ENCODE assay signal across 13 mouse cellular contexts in the genomic region with DNA sequence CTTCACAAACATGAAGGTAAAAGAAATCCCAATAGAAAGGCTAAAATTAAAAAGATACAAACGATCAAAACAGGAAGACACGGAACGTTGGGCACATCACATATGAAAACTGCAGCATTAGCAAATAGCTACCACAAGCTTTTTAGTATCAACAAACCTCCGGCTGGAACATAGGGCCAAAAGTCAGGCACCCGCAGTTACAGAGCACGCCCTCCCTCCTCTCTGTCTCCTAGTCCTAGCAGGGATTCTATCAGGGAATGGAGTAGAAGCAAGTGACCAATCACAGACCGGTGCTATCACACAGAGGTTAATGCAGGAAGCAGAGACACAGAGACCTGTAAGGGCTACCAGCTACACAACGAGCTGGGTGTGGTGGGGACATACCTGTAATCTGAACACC.
"Had no signal": no experiment of that assay in that cellular context is flagged by ENCODE, and none has a peak within 500 bp of the region (broad histone marks: within the 10 kb centered on the region; RNA-seq: fewer than 3 reads in every experiment).

No protein-coding gene starts in this region.

- H3K4me1 ChIP-seq: intestine, embryonic 15.5 days; liver, embryonic 15.5 days; midbrain, embryonic 15.5 days; neural tube, embryonic 12.5 days had no signal

- H3K36me3 ChIP-seq: liver, embryonic 15.5 days had no signal

- ATAC-seq: intestine, embryonic 15.5 days; midbrain, embryonic 15.5 days had no signal

- H3K9ac ChIP-seq: hindbrain, embryonic 14.5 days; intestine, embryonic 15.5 days; liver, embryonic 15.5 days; lung, embryonic 14.5 days; midbrain, embryonic 15.5 days; neural tube, embryonic 12.5 days had no signal

- H3K27ac ChIP-seq: hindbrain, embryonic 14.5 days; intestine, embryonic 15.5 days; liver, embryonic 15.5 days; macrophage; midbrain, embryonic 15.5 days; neural tube, embryonic 12.5 days had no signal

- DNase-seq: layer of hippocampus, postnatal 36 days; lung, embryonic 14.5 days; thymus, adult 18-20 months; thymus, postnatal 14 days had no signal

- H3K9me3 ChIP-seq: intestine, embryonic 15.5 days; liver, embryonic 15.5 days; megakaryocyte, embryonic 14.5 days; midbrain, embryonic 15.5 days; neural tube, embryonic 12.5 days had no signal

- H3K4me2 ChIP-seq: hindbrain, embryonic 14.5 days; intestine, embryonic 15.5 days; liver, embryonic 11.5 days; liver, embryonic 15.5 days; lung, embryonic 14.5 days; midbrain, embryonic 11.5 days; midbrain, embryonic 15.5 days; neural tube, embryonic 12.5 days had no signal

- H3K27me3 ChIP-seq: intestine, embryonic 15.5 days; liver, embryonic 15.5 days; megakaryocyte, embryonic 14.5 days; midbrain, embryonic 15.5 days; neural tube, embryonic 12.5 days had no signal

- H3K4me3 ChIP-seq: intestine, embryonic 15.5 days; liver, embryonic 15.5 days; megakaryocyte, embryonic 14.5 days; midbrain, embryonic 15.5 days; neural tube, embryonic 12.5 days had no signal
